Mouse (Mus musculus) kidney, adult 2 months (tissue): ENCODE results near the gene Rhox7b.

Experiments used
- CTCF ChIP-seq: fragments of 200-500 bp; conservative IDR thresholded peaks from 2 replicates; pipeline ENCODE4 v1.5.1; 2011; ENCODE audit warnings: low read depth, mild to moderate bottlenecking, control low read depth, low read length, moderate library complexity, mixed read lengths; ENCODE audit not compliant: insufficient read depth, insufficient read length
- POLR2A ChIP-seq: fragments of 200-500 bp; IDR thresholded peaks from one replicate; pipeline ENCODE4 v1.6.1; 2011; ENCODE audit warnings: low read depth, low read length, control low read depth

- TF ChIP-seq CTCF (no peak), POLR2A (no peak)
Observed at GRCm38 (mm10) chrX:37878844-37879243, 18.2 kb downstream of the Rhox7b start, which contains the start of gene Rhox8.
